Mouse (Mus musculus) megakaryocyte-erythroid progenitor cell, adult 5-6 weeks (primary cell): Measurements from ENCODE around the gene Mthfr. TPM values are rescaled to one million over a fixed set of nuclear protein-coding genes. Genes with fewer than 3 reads are reported as not detected.
"Not testable (repeated sequence)": the region's sequence is repeated elsewhere in the genome, so short reads cannot be mapped to it uniquely, and the experiment has no call there.

Experiments used
- ATAC-seq: replicated peaks from 2 replicates; pipeline ENCODE4 v1.8.0; 2016; ENCODE audit warnings: mild to moderate bottlenecking, inconsistent platforms; ENCODE audit not compliant: severe bottlenecking, poor library complexity, low FRiP score, low TSS enrichment
- total RNA-seq, 2 experiments: library from RNA; stranded (forward) in 1 of 2; stranded (reverse) in 1 of 2; fragments of 200-1000, 215-1000 nt in 1 of 2; fragments of >200 nt in 1 of 2; fragmentation: Nextera tagmentation in 1 of 2; gene quantifications; 2 replicates each; pipeline ENCODE4 v1.2.3; 2014 to 2017

Gene Mthfr
- total RNA-seq, 2 experiments from 2014 or later: 2.2 to 3.3 TPM

DNA sequence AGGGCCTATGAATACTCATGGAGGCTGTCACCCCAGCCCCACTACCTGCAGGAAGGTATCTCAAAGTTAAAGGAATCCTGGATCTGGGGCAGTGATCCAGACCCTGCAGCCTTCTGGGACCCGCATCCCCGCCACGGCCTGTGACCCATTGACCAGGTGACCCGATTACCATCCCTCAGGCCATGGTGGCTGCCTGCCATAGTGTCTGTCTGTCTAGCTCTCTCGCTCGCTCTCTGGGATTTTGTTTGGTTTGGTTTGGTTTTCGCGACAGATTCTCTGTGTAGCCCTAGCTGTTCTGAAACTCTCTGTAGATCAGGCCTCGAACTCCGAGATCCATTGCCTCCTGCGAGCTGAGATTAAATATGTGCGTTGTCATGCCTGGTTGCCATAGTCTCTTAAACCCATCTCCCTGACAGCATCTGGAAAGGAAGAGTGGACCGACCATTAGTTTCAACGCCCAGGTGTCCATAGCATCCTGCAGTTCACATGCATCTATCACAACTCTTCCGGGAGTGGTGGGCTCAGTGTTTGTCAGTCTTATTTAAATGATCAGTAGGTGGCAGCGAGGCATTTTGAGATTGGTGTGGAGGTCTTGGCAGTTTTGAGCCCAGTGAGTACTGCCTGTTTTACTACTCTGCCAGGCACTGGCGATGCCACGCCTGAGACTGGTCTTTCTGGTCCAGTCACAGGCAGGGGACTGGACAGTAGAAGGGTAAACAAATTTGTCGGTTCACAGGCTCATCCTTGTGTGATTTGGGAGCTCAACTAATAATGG is 564 bp downstream of the Mthfr start:
- peak; percentile 4 for ATAC-seq

DNA sequence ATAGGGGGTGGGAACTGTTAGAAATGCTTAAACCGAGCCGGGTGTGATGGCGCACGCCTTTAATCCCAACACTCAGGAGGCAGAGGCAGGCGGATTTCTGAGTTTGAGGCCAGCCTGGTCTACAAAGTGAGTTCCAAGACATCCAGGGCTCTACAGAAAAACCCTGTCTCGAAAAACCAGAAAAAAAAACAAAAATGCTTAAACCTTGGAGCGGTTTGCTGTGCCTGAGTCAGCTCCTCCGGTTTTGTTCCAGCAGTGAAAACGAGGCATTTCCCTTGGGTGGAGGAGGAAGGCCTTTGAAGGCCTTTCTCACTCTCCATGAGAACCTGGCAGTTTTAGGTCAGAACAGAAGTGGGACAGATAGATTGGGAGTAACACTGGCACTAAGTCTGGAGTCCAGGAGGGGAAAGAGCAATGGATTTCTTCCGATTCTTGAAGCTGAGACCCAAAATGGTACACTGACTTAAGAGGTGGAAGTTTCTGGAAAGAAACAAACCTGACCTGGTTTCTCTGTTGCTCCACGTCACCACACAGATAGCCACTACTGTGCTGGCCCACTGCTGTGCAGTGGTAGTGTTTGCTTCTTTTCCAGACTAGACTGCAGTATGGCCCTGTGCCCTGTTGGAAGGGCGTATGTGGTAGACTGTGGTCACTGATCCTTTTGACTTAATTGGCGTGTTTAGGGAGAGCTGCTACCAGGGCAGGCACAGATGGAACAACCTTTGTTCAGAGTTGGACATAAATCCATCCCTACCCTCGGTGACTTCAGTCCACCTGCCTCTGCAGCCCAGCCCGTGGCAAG is 1.4 kb downstream of the Mthfr start:
- ATAC-seq: no peak

DNA sequence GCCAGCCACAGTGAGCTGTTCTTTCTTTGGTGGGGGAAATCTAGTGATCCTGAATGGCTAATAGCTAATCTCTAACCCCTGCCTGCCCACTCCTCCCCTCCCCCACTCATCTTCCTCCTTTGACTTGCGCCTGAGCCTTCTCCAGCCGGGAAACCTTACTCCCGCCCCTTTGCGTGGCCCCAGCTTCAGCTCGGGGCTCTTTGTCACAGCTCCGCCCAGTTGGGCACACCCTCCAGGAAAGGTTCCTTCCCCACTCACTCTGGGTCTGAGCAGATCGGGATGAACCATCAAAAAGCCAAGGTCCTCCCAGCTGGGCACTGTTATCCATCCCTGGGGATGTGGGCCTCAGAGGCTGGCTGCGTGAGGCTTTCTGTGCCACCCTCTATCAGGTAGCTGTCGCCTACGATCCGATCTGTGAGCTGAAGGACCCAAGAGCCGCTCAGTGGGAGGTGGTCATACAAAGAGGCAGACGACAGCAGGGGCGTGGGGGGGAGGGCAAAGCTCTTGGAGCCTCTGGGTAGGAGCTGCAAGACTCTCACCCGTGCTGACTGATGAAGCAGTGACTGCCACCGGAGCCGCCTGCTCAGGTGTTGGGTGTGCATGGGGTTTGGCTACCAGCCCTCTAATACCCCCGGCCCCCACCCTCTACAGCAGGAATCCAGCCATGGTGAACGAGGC is 2.2 kb downstream of the Mthfr start:
- no peak for ATAC-seq

DNA sequence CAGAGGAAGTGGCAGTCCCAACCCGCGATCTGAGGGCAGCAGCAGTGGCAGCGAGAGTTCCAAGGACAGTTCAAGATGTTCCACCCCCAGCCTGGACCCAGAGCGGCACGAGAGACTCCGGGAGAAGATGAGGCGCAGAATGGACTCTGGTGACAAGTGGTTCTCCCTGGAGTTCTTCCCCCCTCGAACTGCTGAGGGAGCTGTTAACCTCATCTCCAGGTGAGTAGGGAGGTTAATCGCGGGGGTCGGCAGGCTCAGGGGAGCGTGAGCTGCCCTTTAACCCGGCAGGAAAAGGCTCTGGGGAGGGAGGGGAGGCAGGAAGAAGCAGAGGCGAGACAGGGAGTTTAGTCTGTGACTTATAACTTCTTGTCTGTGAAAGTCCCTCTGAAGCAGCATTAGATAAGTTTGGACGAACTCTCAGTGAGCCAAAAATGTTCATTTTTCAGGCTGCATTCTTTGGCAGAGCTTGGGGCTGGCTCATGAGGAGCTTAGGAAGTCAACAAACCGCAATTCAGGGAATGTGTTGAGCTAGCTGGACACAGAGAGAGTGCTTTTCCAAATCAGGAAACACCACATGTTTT is 2.8 kb downstream of the Mthfr start:
- no peak for ATAC-seq

DNA sequence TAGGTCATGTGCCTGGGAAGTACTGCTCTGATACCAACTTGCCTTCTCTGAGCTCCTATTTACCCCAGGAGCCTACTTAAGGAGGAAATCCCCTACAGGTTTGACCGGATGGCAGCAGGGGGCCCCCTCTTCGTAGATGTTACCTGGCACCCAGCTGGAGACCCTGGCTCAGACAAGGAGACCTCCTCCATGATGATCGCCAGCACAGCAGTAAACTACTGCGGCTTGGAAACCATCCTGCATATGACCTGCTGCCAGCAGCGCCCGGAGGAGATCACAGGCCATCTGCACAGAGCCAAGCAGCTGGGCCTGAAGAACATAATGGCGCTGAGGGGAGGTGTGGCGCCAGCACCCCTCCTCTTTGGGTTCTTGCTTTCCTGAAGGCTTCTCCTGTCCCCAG is 4.5 kb downstream of the Mthfr start:
- ATAC-seq: not testable (repeated sequence)

DNA sequence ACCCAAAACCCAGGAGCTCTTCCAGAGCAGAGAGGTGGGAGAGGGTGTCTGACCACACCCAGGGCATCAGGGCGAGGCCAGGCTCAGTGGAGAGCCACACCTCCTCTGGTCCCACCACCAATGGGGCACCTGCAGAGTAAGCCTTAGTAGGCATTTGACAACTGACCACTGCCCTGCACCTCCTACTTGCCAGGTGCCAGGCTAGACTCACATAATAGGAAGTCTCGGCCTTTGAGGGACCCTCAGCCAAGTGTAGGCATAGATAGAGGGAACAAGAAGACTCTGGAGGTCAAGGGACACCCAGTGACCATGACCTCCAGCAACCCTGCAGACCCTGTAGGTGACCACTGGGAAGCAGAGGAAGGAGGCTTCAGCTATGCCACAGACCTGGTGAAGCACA is 5.2 kb downstream of the Mthfr start:
- no peak for ATAC-seq

DNA sequence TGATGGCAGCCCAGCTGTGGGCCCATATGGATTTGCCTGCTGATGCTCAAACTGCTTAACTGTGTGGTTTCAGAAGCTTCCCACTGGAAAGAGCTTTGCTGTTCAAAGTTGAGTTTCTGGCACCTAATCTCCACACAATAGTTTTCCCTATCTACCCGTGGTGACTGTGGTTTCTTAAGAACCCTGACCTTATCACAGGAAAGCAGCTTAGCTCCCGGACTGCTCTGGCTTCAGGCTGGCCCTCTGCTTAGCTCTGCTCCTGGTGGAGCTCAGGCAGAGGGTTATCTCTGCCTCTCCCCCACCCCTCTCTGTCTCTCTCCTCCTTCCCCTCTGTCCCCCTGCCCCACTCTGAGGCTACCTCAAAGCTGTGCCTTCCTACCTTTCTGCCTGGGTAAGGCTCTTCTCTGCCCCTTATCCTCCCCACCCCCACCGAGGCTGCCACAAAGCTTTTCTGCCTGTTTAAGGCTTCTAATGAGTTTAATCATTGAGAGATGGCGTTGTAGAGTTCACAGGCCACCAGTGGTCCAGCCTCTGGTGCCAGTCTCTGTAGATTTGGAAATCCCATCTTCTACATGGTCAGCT is 7.7 kb downstream of the Mthfr start:
- ATAC-seq: peak; percentile 94

DNA sequence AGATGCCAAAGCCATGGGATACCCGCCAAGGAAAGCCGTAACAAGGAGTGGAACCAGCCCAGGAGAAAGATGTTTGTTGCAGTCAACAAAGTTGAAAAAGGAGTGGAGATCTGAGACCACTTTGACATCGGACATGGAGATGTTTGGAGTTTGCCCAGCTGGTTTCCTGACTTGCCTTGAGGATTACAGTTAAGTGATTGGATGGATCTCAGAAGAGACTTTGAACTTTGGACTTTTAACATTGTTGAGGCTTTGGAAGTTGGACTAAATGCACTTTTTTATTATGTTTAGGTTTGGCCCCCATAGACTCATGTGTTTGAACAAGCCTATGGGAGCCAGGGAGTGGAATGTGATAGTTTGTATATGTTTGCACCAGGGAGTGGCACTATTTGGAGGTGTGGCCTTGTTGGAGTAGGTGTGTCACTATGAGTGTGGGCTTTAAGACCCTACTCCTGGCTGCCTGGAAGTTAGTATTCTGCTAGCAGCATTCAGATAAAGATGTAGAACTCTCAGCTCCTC is 11.6 kb downstream of the Mthfr start:
- not testable (repeated sequence) for ATAC-seq

DNA sequence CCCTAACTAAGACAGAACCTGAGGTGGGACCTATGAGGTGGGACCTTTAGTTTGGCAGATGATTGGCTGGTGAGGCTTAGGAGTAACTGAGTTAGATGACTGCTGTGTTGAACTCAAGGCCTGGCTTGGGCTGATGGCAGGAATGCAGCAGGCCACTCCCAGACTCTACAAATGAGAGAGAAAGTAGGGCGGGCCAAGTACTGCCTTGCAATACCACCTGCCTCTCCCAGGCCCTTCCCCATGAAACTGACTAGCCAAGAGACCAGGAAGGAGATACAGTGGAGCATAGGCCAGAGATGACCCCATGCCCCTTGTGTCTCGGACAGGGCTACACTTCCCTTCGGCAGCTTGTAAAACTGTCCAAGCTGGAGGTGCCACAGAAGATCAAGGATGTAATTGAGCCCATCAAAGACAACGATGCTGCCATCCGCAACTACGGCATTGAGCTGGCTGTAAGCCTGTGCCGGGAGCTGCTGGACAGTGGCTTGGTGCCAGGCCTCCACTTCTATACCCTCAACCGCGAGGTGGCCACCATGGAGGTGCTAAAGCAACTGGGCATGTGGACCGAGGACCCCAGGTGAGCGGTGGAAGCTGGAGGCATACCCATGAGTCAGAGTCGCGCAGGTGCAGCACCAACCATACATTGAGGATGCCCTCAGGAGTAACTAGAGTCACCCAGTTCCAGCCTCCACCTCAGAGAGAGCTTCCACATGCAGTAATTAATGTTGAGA is 12.3 kb downstream of the Mthfr start:
- ATAC-seq: no peak

DNA sequence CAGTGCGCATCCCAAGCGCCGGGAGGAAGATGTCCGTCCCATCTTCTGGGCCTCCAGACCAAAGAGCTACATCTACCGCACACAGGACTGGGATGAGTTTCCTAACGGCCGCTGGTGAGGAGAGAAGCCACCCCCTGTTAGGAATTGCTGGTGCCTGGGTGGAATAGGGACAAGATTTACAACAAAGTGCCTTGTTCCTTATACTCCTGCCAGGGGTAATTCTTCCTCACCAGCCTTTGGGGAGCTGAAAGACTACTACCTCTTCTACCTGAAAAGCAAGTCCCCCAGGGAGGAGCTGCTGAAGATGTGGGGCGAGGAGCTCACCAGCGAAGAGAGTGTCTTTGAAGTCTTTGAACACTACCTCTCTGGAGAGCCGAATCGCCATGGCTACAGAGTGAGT is 13.0 kb downstream of the Mthfr start:
- ATAC-seq: no peak

DNA sequence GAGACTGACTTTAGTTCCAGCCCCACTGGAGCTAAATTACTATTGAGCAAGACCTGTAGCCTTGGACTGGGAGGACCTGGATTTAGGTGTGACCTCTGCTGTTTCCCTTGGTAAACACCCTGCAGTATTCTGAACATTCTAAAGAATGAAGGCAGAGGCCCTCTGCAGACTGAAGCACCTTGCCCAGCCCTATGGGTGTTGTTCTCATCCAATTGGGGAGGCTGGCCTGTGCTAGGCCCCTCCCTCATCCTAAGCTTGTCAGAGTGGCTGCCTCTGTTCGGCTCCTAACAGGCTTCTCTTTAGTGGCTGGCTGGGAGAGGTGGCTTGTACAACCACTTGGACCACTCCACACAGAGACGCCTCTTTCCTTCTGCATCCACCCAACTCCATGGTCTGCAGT is 14.1 kb downstream of the Mthfr start:
- no peak for ATAC-seq

DNA sequence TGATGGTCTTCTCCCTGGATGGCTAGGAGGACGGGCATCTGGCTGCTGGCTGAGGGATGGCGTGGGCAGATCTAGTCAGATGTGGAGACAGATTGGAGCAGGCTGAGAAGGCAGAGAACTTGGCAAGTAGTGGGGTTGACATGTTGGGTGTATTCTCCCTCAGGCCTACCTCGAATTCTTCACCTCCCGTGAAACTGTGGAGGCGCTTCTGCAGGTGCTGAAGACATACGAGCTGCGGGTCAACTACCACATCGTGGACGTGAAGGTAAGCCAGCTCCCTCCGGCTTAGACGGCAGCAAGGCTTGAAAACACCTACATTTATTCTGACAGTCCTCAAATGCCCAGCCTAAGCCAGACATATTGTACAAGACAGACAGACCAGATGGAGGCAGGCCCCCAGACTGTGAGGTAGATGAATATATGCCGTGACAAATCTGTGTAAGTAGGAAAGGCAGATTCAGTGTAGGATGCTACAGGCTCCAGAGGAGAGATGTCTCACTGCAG is 14.6 kb downstream of the Mthfr start:
- ATAC-seq: no peak

DNA sequence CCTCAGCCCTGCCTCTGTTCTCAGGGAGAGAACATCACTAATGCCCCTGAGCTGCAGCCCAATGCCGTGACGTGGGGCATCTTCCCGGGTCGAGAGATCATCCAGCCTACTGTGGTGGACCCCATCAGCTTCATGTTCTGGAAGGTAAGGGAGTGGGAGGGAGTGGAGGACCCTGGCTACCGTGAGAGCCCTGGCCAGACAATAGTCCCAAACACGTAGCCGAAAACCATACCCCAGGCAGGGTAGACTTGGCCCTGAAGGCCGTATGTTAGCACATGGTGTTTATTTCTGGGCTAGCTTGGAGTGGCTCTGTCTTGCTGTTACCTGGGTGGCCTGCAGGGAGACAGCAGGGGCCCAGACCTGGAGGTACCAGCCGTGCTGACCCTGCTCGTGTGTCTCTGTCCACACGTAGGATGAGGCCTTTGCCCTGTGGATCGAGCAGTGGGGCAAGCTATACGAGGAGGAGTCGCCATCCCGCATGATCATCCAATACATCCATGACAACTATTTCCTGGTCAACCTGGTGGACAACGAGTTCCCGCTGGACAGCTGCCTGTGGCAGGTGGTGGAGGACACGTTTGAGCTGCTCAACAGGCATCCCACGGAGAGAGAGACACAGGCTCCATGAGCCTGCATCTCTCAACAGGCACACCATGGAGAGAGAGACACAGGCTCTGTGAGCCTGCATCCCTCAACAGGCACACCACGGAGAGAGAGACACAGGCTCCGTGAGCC is 16.3 kb downstream of the Mthfr start:
- no peak for ATAC-seq

DNA sequence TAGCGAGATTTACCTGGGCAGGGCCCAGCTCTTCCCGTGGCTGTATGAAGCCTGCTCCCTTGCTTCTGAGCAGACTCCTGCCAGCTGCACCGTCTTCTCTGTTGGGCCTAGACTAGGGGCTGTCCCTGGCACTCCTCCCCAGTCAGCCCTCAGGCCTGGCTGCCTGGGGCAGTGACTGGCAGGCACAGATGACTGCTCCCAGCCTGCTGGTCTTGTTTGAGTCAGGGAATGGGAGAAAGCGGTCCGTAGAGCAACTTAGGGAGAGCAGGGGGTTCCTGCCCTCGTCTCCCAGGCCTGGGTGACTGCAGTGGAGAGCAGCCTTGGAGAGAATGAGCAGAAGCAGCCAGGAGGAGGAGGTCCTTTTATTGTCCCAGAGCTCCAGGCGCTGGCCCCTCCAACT is 17.4 kb downstream of the Mthfr start:
- no peak for ATAC-seq

DNA sequence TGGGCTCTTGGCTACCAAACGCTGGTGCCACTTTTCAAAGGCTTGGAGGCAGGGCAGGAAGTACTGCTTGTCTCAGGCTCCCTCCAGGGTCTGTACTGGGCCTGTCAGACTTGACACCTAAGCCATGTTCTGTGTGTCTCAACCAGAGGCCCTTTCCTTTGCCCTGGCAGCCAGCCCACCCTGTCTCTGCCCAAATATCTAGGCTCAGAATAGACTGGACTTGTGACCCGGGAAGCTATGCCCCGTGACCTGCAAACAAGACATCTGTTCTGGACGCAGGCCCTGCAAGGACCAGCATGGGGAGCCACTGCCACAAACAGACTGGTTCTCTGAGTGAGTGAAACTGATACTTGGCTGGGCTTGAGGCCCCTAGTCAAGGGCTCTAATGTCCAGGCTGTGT is 17.9 kb downstream of the Mthfr start:
- no peak for ATAC-seq

DNA sequence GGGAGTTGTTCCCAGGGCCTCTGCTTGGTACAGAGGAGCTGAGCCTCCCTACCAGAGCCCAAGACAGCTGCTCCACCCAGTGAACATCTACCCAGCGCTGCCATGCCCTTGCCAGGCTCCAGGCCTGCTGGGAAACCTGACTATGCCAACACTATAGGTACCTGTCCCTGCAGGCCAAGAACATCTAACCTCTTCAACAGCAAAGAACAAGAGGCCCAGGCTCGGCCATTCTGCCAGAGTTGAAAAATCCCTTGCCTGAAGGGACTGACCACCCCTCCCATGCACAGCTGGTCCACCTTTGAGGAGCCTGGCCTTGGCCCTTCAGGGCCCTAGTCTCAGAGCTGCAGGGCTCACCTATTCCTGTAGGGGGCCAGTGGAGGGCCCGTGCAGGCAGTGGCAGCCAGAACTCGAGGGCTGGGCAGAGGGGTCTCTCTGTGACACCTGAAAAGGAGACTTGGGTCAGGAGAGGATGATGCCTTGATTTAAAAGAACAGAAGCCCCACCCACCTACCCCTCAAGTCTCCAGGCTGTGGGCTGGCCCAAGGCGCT is 18.9 kb downstream of the Mthfr start:
- ATAC-seq: peak; percentile 58; the same call in 1 of the 2 replicates

DNA sequence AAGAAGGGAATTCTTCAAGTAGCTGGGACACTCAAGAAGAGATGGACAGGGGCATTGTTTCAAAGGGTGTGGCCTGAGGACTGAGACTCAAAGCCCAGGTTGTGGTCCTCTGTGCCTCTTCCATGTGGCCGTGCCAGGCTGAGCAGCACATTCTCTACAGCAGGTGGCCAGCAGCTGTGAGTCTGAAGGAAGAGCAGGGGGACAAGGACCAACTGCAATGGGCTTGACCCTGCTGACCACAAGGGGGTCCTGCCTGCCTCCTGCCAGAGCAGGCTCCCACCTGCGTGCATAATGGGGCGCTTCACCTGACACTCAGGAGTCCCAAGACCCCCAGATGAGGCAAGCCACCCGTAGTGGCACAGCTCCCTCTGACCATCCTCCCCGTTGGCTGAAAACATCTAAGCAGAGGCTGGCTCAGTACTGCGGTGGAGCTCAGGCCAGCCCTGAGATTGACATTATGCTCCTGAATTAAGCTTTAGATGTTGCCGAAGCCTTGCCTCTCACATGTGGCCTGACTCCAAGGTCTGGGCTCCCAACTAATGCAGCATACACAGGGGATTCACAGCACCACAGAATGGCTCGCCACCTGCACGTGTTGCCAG is 19.4 kb downstream of the Mthfr start:
- ATAC-seq: no peak
